Mouse (Mus musculus) hindbrain, embryonic 11.5 days (tissue): ENCODE measurements around the gene Sfxn5. TPM values are rescaled to one million over a fixed set of nuclear protein-coding genes. Genes with fewer than 3 reads are reported as not detected.

Source experiments
- ATAC-seq: fragments of 200-750 bp; cut with Nextera tagmentation; 2 replicates; pipeline ENCODE4 v1.8.0; 2017; ENCODE audit warnings: mild to moderate bottlenecking, moderate TSS enrichment, moderate library complexity; ENCODE audit not compliant: low FRiP score
- DNase-seq: peaks from one replicate; pipeline ENCODE4 v3.0.0-alpha.2; 2015; ENCODE audit warnings: low spot score
- H3K27ac ChIP-seq: fragments of 300-500 bp; sonication (generic); 2 replicates; pipeline ENCODE4 v1.5.1; 2014; ENCODE audit warnings: mild to moderate bottlenecking, low read depth, low read length
- H3K27me3 ChIP-seq: fragments of 300-500 bp; sonication (generic); 2 replicates; pipeline ENCODE4 v1.6.1; 2014; ENCODE audit warnings: mild to moderate bottlenecking, low read length, moderate library complexity, mixed read lengths; ENCODE audit not compliant: control insufficient read depth, insufficient read depth
- H3K36me3 ChIP-seq: fragments of 300-500 bp; sonication (generic); 2 replicates; pipeline ENCODE4 v1.6.1; 2014; ENCODE audit warnings: mild to moderate bottlenecking, low read length, moderate library complexity, mixed read lengths; ENCODE audit not compliant: control insufficient read depth, insufficient read depth
- H3K4me1 ChIP-seq: fragments of 300-500 bp; sonication (generic); replicated peaks from 2 replicates; pipeline ENCODE4 v1.6.1; 2014; ENCODE audit warnings: low read length, mixed read lengths; ENCODE audit not compliant: control insufficient read depth, insufficient read depth
- H3K4me2 ChIP-seq: fragments of 300-500 bp; sonication (generic); replicated peaks from 2 replicates; pipeline ENCODE4 v1.6.1; 2014; ENCODE audit warnings: mild to moderate bottlenecking, low read depth, low read length
- H3K4me3 ChIP-seq: fragments of 300-500 bp; sonication (generic); 2 replicates; pipeline ENCODE4 v1.5.1; 2014; ENCODE audit warnings: low read depth, low read length
- H3K9ac ChIP-seq: fragments of 300-500 bp; sonication (generic); 2 replicates; pipeline ENCODE4 v1.6.1; 2014; ENCODE audit warnings: low read depth, low read length
- H3K9me3 ChIP-seq: fragments of 300-500 bp; sonication (generic); 2 replicates; pipeline ENCODE4 v1.6.1; 2016; ENCODE audit warnings: low read length; ENCODE audit not compliant: control insufficient read depth
- WGBS: fragments of 180-500 bp; shearing (Covaris S2); extraction: QIAGEN DNeasy Blood & Tissue Kit; methylation state at CpG from one replicate; pipeline ENCODE4 v1.1.7; 2014; 5-methylcytosine and 5-hydroxymethylcytosine counted together
- polyA plus RNA-seq: library from polyadenylated mRNA; unstranded; fragments of >200 nt; fragmentation: Nextera tagmentation; extraction: Ambion mirVana; gene quantifications from 2 replicates; pipeline ENCODE4 v1.2.1, GENCODE M21; 2014

The Sfxn5 gene
- polyA plus RNA-seq, 1 experiment from 2014 or later = 6.2 TPM

DNA sequence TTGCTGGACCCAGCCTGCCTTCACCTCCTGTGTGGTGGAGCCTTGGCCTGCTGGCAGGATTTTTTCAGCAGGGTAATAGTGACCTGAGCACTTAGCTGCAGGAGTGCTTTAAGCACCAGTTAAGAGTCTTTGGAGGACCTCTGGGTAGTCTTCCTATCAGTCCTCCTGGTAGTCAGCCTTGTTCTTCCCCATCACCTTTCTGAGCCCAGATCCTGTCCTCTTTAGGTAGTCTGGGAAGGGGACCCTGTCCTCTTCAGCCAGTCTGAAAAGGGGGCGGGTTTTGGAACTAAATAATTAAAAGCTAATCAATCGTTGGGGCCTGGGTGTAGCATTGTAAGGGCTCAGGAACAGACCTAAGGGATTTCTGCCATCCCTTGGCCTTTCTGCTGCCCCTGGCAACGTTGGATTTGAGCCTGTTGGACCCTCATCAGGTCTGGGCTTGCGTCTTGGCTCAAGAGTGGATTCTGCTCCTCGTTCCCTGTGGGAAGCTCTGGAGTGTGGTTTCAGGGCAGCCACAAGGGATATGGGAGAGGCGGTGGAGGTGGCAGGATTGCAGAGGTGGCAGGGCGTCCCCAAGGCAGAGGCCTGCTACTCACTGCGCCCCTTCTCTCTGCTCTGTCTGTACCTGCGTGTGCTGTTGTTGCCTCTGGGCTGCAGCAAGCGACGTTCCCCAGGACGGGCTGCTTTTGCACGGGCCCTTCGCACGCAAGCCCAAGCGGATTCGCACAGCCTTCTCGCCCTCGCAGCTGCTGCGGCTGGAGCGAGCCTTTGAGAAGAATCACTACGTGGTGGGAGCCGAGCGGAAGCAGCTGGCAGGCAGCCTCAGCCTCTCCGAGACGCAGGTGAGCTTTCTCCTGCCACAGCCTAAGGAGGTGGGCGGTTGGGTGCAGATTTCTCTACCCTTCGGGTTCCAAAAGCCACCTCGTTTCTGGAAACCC lies 139.6 kb downstream of the Sfxn5 start:
- Histone ChIP-seq H3K9me3 (no peaks in the 10 kb centered on the region), H3K9ac (no peak overlapping the region), H3K27me3 (peaks cover 70% of the 10 kb centered on the region), H3K27ac (no peak overlapping the region), H3K4me1 (peaks cover 6% of the 10 kb centered on the region; the same call in 1 of the 2 replicates), H3K36me3 (no peaks in the 10 kb centered on the region), H3K4me2 (no peak overlapping the region), H3K4me3 (no peak overlapping the region)
- 3% methylated on average over 29 of the region's 29 CpGs for whole genome bisulfite sequencing
- no peak for ATAC-seq
- DNase-seq = peak; percentile 47

DNA sequence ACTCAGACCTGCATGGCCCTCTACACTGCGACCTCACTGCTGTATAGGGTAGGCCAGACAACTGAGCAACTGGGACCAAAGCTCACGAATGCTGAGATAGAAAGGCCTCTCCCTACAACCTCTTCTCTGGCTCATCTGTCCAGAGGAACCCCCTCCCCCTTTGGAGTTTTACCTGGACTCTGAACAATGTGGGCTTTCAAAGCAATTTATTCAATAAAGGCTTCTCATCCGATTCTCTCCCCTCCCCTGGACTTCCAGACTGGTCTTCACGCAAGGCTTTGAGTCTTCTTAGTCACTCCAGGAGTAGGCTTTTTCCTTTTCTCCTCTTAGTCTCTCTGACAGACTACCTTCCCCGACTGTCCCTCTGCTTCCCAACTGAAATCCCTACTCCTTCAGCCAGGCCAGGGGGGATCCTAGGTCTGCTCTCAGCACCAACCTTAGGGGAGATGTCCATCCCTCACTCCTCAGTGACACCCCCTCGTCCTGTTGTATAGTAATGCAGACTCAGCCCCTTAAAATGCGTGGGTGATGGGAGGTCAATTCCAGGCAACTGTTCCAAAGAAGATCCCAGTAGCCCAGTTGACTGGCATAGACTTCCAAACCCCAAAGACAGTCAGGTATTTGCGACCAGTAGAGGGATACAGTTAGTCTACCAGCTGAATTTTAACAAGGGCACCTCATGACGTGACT lies 141.3 kb downstream of the Sfxn5 start:
- no peak for ATAC-seq
- Histone ChIP-seq H3K36me3 (no peaks in the 10 kb centered on the region), H3K27ac (no peak overlapping the region), H3K9me3 (no peaks in the 10 kb centered on the region), H3K9ac (no peak overlapping the region), H3K4me3 (no peak overlapping the region), H3K4me1 (peaks cover 17% of the 10 kb centered on the region), H3K27me3 (peaks cover 87% of the 10 kb centered on the region), H3K4me2 (no peak overlapping the region)
- WGBS = 15% methylated on average over 9 of the region's 9 CpGs
- DNase-seq = peak; percentile 39

DNA sequence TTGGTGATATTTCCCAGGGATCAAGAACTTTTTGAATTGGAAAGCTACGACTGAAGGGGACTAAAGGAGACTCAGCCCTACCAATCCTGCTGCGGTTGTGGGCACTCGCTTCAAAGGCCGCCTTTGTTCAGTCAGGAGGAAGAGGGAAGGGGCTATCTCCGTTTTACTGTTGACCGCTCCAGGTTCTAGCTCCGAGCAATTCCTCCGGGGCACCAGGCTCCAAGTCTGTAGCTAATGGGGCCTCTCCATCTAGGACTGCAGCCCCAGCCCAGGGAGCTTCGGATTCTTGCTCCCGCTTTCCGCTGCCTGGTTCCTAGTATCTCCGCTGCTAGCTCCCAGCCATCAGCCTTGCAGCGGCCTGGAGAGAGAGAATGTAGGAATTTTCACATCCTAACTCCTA lies 142.6 kb downstream of the Sfxn5 start:
- Histone ChIP-seq H3K9me3 (no peaks in the 10 kb centered on the region), H3K27me3 (peaks cover 93% of the 10 kb centered on the region), H3K4me2 (peak overlapping the region; percentile 31), H3K27ac (no peak overlapping the region), H3K4me1 (peaks cover 17% of the 10 kb centered on the region), H3K36me3 (no peaks in the 10 kb centered on the region), H3K9ac (no peak overlapping the region), H3K4me3 (peak overlapping the region; percentile 18)
- DNase-seq (peak; percentile 72), ATAC-seq (no peak)
- 0% methylated on average over 13 of the region's 13 CpGs for WGBS

GRCm38 (mm10) chr6:85189911-85190591 lies 143.2 kb downstream of the Sfxn5 start:
- peaks cover 17% of the 10 kb centered on the region for H3K4me1 ChIP-seq

DNA sequence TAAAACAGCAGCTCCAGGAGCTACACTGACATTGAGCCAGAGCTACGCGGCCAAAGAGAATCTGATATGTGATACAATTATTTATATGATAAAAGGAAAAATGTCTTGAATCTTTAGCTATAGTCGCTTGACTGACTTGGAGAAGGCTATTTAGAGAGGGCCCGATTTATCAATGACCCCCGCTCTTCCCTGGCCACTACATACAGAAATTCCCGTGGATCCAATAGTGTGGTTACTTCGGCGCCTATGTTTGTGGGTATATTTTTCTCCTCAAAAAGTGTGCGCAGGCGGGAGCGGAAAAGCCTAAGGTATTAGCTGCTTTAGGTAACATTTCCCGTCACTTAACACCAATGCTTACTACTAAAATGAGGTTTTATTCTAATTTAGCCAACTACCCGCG lies 143.9 kb downstream of the Sfxn5 start:
- H3K36me3 ChIP-seq = no peaks in the 10 kb centered on the region
- no peak overlapping the region; the same call in 1 of the 2 replicates for H3K4me2 ChIP-seq
- no peak overlapping the region for H3K27ac ChIP-seq
- DNase-seq (peak; percentile 54), ATAC-seq (no peak)
- H3K4me1 ChIP-seq = peaks cover 17% of the 10 kb centered on the region
- no peak overlapping the region; the same call in 1 of the 2 replicates for H3K4me3 ChIP-seq
- no peak overlapping the region for H3K9ac ChIP-seq
- 5% methylated on average over 14 of the region's 14 CpGs for WGBS
- no peaks in the 10 kb centered on the region for H3K9me3 ChIP-seq
- peaks cover 89% of the 10 kb centered on the region for H3K27me3 ChIP-seq

More at GRCm38 (mm10) chr6:85189911-85190591, 143.2 kb downstream of the Sfxn5 start:
- Histone ChIP-seq H3K4me2 (peak overlapping the region; percentile 31), H3K4me3 (peak overlapping the region; percentile 18), H3K36me3 (no peaks in the 10 kb centered on the region), H3K9ac (no peak overlapping the region), H3K9me3 (no peaks in the 10 kb centered on the region), H3K27ac (no peak overlapping the region), H3K27me3 (peaks cover 91% of the 10 kb centered on the region)
- under 1% methylated on average over 52 of the region's 52 CpGs for WGBS
- DNase-seq (peak; percentile 76), ATAC-seq (no peak)

DNA sequence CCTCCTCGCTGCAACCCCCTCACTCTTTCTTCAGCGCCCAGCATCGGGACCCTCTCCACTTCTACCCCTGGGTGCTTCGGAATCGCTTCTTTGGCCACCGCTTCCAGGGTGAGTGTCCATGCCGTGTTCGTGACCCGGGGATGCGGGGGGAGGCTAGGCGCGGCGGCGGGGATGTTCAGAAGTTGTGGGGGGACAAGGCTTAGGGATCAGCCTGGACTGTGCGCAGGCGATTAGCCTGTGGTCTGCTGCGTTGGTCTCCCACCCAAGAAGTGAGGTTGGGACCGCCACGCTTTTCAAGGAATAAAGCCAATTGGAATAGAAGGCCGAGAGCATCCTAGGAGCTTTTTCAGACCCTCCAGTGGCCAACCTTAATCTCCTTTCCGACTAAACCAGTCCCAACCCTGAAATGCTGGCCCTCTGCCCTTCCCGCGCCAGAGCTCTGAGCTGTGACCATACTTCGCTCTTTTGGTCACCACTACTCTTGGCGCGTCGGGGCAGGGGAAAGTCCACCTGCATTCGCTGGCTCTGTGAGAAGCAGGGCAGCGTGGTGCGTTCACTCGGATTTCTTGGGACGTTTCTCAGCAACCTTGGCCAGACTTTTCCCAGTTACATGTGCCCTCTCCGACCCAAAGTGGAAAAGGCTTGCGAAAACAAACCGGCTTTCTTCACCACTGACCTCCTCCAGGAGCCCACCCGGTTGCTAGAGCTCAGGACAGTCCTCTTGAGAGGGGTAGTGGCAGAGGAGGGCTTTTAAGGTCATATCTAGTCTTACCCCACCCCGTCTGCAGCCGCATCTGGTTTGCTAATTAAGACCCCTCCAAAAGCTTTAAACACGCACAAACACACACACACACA lies 144.7 kb downstream of the Sfxn5 start:
- 1% methylated on average over 39 of the region's 39 CpGs for WGBS
- Histone ChIP-seq H3K4me1 (peaks cover 17% of the 10 kb centered on the region), H3K9me3 (no peaks in the 10 kb centered on the region), H3K4me2 (peak overlapping the region; percentile 92), H3K27ac (no peak overlapping the region), H3K4me3 (peak overlapping the region; percentile 41), H3K36me3 (no peaks in the 10 kb centered on the region), H3K27me3 (peaks cover 87% of the 10 kb centered on the region), H3K9ac (no peak overlapping the region)
- DNase-seq (peak; percentile 73), ATAC-seq (no peak)

DNA sequence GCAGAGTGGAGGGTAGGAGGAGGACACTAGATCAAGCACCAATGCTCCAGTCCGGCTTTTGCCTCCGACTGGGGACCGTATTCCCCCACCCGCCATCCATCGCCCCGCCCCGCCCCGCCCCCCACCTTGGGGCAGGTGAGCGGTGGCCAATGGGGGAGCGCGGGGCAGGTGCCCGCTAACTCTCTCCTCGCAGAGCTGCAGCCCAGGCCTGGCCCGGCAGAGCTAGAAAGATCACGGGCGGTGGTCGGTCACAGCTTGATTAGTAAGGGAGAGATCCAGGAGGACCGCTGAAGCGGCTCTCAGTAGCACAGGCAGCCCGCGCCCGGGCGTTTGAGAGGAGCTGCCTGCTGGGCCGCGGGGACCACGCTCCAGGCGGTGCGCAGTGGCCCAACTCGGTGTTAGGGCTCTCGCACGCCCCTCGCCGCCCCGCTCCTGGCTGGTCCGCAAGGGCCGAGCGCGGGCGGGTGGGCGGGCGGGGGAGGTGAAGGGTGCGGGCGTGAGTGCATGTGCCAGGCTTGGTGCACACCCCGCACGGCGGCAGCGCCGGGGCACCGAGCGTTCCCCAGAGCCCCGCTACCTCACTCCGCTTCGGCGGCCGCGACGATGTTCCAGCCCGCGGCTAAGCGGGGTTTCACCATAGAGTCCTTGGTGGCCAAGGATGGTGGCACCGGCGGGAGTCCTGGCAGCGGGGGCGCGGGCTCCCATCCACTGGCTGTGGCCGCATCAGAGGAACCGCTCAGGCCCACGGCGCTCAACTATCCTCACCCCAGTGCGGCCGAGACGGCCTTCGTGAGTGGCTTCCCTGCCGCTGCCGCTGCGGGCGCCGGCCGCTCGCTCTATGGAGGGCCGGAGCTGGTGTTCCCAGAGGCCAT lies 145.6 kb downstream of the Sfxn5 start, which contains the start of gene Emx1:
TSS of gene Emx1 (plus strand) at position 99 of the 872 bp plus-strand sequence.
- DNase-seq = peak; percentile 73
- ATAC-seq = peak; percentile 66
- peaks cover 17% of the 10 kb centered on the region for H3K4me1 ChIP-seq
- H3K27me3 ChIP-seq = peaks cover 78% of the 10 kb centered on the region
- peak within 1 kb of the TSS; percentile 92 for H3K4me2 ChIP-seq
- no peaks in the 10 kb centered on the region for H3K9me3 ChIP-seq
- H3K9ac ChIP-seq = no peak within 1 kb of the TSS
- WGBS = under 1% methylated on average over 71 of the region's 81 CpGs
- peak within 1 kb of the TSS; percentile 41 for H3K4me3 ChIP-seq
- no peaks in the 10 kb centered on the region for H3K36me3 ChIP-seq
- H3K27ac ChIP-seq = no peak within 1 kb of the TSS
